Mouse (Mus musculus) central nervous system, embryonic 14 days (tissue): ENCODE measurements around the gene Tnfsfm13. TPM values are rescaled to one million over a fixed set of nuclear protein-coding genes. Genes with fewer than 3 reads are reported as not detected.

ENCODE experiments used
- polyA plus RNA-seq: library from polyadenylated mRNA; depleted of rRNA; stranded (reverse); fragments of >200 nt; gene quantifications from 2 replicates; pipeline ENCODE4 v1.2.3, GENCODE M21; 2012; rRNA removed

Gene Tnfsfm13
- 1.3 and 2.6 TPM in 2 replicates for polyA plus RNA-seq

GRCm38 (mm10) chr11:69695361-69696181 is at the start of gene Tnfsfm13, which contains the start of gene Tnfsf12:
Tnfsfm13 (minus strand) TSS chr11:69696098.
Tnfsf12 (minus strand) TSS chr11:69695849.

DNA sequence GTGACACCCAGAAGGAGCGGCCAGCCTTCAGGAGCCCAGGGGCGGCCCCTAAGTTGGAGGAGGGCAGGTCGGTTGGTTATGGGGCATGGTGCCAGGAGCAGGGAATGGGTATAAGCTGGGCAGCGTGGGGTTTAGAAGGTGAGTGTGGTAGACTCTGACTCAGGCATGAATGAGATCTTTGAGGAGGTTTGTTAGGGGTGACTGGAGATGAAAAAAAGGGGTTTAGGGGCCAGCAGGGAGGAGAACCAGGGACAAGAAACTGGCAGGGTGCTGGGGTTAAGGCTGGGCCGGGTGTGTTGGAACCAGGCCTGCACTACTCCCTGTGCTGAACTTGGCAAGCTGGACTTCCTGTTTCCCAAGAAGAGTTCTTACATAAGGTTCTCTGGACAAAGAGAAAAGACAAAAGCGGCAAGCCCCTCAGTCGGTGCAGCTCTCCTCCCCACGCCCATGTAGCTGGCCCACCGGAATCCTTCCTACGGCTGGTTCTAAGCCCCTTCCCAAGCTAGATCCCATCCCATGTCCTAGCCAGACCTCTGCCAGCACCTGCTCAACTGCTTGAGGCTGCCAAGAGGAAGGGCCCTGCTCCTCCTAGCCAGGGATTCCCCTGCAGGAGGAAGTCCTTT is 10.3 kb downstream of the Tnfsfm13 start, which contains the start of gene Tnfsf13:
TSS of gene Tnfsf13 (minus strand) at position 259 of the 623 bp plus-strand sequence.

GRCm38 (mm10) chr11:69681314-69682208 is 14.3 kb downstream of the Tnfsfm13 start, which contains the start of gene Senp3:
Senp3 (minus strand) TSS chr11:69682084.

DNA sequence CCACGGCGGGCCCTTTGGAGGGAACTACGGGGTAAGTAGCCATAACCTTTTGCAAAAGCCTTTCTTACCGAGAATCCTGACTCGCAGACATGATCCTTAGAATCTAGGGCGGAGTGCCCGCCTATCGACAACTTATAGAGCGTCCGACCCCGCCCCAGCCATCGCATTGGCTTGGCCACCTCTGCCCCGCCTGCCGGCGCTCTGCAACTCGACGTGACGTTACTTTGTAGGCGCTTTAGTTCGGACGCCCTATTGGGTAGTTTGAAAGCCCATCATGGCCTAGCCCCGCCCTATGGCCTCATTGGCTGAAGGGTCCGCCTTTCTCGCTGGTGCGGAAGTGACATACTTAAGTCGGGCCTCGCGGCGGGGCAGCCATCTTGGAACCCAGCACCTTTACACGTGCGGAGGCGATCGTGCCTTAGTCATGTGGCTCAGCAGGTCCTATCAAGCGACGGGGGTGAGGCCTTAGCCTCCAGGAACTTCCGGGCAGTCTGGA is 23.6 kb downstream of the Tnfsfm13 start, which contains the start of gene Eif4a1:
TSS of gene Eif4a1 (minus strand) at position 213 of the 496 bp plus-strand sequence.

GRCm38 (mm10) chr11:69665961-69666664 is 29.8 kb downstream of the Tnfsfm13 start, which contains the start of gene Cd68:
Cd68 (minus strand) TSS chr11:69666153.

GRCm38 (mm10) chr11:69662213-69662966 is 33.5 kb downstream of the Tnfsfm13 start, which contains the start of gene Mpdu1:
Mpdu1 (minus strand) TSS chr11:69662642.

GRCm38 (mm10) chr11:69655264-69656064 is 40.4 kb downstream of the Tnfsfm13 start, which contains the start of gene Sox15:
Sox15 (plus strand) TSS chr11:69655314.

Other genes with a start within 250 kb of the Tnfsfm13 start
- 4.1 and 5.0 TPM in 2 replicates for gene Dnah2, start 147.0 kb downstream of the Tnfsfm13 start, polyA plus RNA-seq
- 144 and 154 TPM in 2 replicates for gene Efnb3, start 135.9 kb downstream of the Tnfsfm13 start, polyA plus RNA-seq
- gene Wrap53, start 115.8 kb downstream of the Tnfsfm13 start, polyA plus RNA-seq, result 19.6 and 22.7 TPM in 2 replicates
- 118 TPM in 2 replicates for gene Trp53, start 115.7 kb downstream of the Tnfsfm13 start, polyA plus RNA-seq
- 47.1 and 54.8 TPM in 2 replicates for gene Atp1b2, start 90.2 kb downstream of the Tnfsfm13 start, polyA plus RNA-seq
- gene Shbg, start 78.2 kb downstream of the Tnfsfm13 start, polyA plus RNA-seq, result not detected in 2 replicates
- gene Sat2, start 74.1 kb downstream of the Tnfsfm13 start, polyA plus RNA-seq, result 18.7 and 19.4 TPM in 2 replicates
- gene Fxr2, start 63.1 kb downstream of the Tnfsfm13 start, polyA plus RNA-seq, result 144 and 164 TPM in 2 replicates
- gene Sox15, start 40.8 kb downstream of the Tnfsfm13 start, polyA plus RNA-seq, result 0.12 and 0.38 TPM in 2 replicates
- gene Mpdu1, start 33.5 kb downstream of the Tnfsfm13 start, polyA plus RNA-seq, result 132 and 137 TPM in 2 replicates
- gene Cd68, start 29.9 kb downstream of the Tnfsfm13 start, polyA plus RNA-seq, result 9.8 and 10.6 TPM in 2 replicates
- gene Eif4a1, start 23.7 kb downstream of the Tnfsfm13 start, polyA plus RNA-seq, result 922 and 1,086 TPM in 2 replicates
- 152 and 154 TPM in 2 replicates for gene Senp3, start 14.0 kb downstream of the Tnfsfm13 start, polyA plus RNA-seq
- 0.74 and 1.5 TPM in 2 replicates for gene Tnfsf13, start 10.3 kb downstream of the Tnfsfm13 start, polyA plus RNA-seq
- 4.1 and 8.2 TPM in 2 replicates for gene Tnfsf12, start 249 bp downstream of the Tnfsfm13 start, polyA plus RNA-seq
- gene Polr2a, start 62.5 kb upstream of the Tnfsfm13 start, polyA plus RNA-seq, result 59.4 and 63.8 TPM in 2 replicates
- gene Slc35g3, start 65.9 kb upstream of the Tnfsfm13 start, polyA plus RNA-seq, result 0.84 and 1.1 TPM in 2 replicates
- gene Zbtb4, start 69.8 kb upstream of the Tnfsfm13 start, polyA plus RNA-seq, result 9.7 and 10.8 TPM in 2 replicates
- 2.9 and 12.3 TPM in 2 replicates for gene Chrnb1, start 99.8 kb upstream of the Tnfsfm13 start, polyA plus RNA-seq
- 20.0 and 20.9 TPM in 2 replicates for gene Fgf11, start 105.8 kb upstream of the Tnfsfm13 start, polyA plus RNA-seq
- gene Tmem102, start 109.5 kb upstream of the Tnfsfm13 start, polyA plus RNA-seq, result 0.17 and 0.46 TPM in 2 replicates
- gene Gm39566, start 119.2 kb upstream of the Tnfsfm13 start, polyA plus RNA-seq, result not detected in 2 replicates
- gene Spem2, start 122.4 kb upstream of the Tnfsfm13 start, polyA plus RNA-seq, result not detected in 2 replicates
- 1.5 and 2.1 TPM in 2 replicates for gene Spem1, start 126.1 kb upstream of the Tnfsfm13 start, polyA plus RNA-seq
- 125 and 136 TPM in 2 replicates for gene Nlgn2, start 141.7 kb upstream of the Tnfsfm13 start, polyA plus RNA-seq
- 203 and 228 TPM in 2 replicates for gene Tmem256, start 142.4 kb upstream of the Tnfsfm13 start, polyA plus RNA-seq
- gene Plscr3, start 150.3 kb upstream of the Tnfsfm13 start, polyA plus RNA-seq, result 98.8 and 111 TPM in 2 replicates
- 0.05 and 0.81 TPM in 2 replicates for gene Tnk1, start 162.6 kb upstream of the Tnfsfm13 start, polyA plus RNA-seq
- not detected in 2 replicates for gene Tmem95, start 181.9 kb upstream of the Tnfsfm13 start, polyA plus RNA-seq
- 1.7 and 2.3 TPM in 2 replicates for gene Kctd11, start 185.3 kb upstream of the Tnfsfm13 start, polyA plus RNA-seq
- gene Acap1, start 199.4 kb upstream of the Tnfsfm13 start, polyA plus RNA-seq, result 0.90 and 1.4 TPM in 2 replicates
- gene 2810408A11Rik, start 204.9 kb upstream of the Tnfsfm13 start, polyA plus RNA-seq, result 11.9 and 13.9 TPM in 2 replicates
- gene Neurl4, start 205.0 kb upstream of the Tnfsfm13 start, polyA plus RNA-seq, result 113 and 134 TPM in 2 replicates
- 100 and 101 TPM in 2 replicates for gene Gps2, start 217.8 kb upstream of the Tnfsfm13 start, polyA plus RNA-seq
- 830 and 831 TPM in 2 replicates for gene Eif5a, start 225.9 kb upstream of the Tnfsfm13 start, polyA plus RNA-seq
- 43.9 and 49.9 TPM in 2 replicates for gene Ybx2, start 239.7 kb upstream of the Tnfsfm13 start, polyA plus RNA-seq